Mouse (Mus musculus) brain, adult 2 months (tissue): Measurements from ENCODE around the gene Dpp4.
A peak's percentile ranks its signal among the peaks of the same experiment; 100 is the strongest.

ENCODE experiments used
- DNase-seq: peaks from one replicate; pipeline ENCODE4 v3.0.0; 2011; ENCODE audit warnings: low read depth, low spot score

Gene Dpp4

DNA sequence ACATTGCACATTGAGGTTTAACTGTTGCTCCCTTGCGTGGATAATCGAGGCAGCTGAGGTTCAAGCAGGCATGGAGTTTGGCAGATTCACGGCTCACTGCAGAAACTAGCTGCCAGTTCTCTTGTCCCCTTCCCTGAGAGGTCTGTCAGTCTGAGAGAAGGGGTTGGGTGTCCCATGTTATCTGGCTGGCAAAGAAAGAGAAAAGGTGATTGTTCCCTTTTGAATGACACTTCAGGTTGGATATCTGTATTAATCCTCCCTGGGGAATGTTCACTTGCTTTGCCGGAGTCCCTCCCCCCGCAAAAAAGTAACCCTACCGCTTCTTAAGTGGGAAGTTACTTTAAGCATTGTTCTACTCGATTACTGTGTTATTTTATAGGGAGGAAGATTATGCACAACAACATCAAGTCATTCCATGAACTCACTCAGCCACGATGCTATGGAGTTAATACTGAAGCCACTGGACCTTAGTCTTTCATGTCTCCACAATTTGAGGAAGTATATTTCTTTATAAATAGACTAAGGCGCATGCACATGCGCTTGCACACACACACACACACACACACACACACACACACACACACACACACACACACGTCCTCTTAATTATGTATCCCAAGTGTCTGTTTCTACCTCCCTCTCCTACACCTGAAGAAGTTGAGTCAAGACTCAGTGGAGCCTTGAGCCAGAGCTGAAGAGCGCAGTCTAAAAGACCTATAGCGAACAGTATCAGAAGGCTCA lies at the start of gene Dpp4:
Gene Dpp4 (minus strand): TSS at position 151 of the 741 bp plus-strand sequence.
- DNase-seq: no peak

GRCm38 (mm10) chr2:62460815-62461450 lies 48.9 kb upstream of the Dpp4 start:
- no peak for DNase-seq

- DNase-seq: peak; percentile 47
Observed at GRCm38 (mm10) chr2:62460231-62460710, 48.2 kb upstream of the Dpp4 start.

DNA sequence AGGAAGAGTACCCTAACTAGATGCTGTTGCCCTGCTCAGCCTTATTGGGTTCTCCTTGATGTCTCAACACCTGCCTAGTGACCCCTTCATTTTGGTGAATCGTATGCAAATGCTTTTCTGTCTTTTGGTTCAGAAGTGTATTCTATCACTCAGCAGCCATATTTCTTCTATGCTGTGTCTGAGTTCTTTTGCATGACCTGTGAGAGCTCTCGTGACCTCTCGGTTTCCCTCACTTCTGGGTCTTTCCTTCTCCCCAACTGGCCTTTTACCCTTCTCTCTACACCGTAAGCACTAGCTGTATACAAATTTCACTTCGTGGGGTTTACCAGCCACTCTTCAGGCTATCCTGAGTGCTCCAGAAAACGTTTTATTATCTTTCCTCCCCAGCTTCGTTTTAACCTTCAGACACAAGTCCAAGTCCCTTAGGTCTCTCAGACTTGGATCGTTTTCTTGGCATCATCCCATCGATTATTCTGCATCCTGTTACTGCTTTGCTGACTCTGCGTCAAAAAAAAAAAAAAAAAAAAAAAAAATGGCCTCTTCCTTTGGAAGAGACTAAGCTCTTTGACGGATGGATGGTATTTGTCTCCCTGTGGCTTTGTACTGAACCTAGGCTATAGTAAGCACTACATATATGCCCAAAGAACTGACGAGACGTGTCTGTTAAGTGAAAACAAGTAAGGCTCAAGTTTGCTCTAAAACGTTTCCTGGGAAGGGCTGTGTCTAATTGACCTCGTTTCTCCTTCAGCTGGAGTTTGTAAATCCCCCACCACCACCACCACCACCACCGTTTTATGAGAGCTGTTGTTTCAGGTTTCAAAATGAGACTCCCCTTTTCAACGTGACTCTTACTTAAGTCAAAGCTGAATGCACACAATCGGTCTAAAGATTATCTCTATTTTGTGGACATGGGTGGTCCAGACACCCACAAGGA lies 47.5 kb upstream of the Dpp4 start:
- no peak for DNase-seq

DNA sequence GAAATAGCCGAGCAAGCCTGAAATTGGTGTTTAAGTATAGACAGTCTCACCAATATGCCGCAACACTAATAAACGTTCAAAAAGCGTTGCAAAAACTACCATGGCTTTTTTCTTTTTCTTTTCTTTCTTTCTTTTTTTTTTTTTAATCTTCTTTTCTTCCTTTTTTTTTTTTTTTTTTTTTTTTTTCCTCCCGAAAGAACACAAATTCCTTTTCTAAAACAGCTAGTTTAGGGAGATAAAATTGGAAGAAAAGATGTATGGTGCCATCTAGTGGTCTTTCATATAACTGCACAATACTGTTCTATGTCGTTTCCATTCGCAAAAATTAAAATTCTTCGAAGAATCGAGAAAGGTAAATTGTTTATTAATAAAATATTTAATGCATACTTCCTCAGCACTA lies 46.0 kb upstream of the Dpp4 start:
- peak; percentile 55 for DNase-seq

- peak; percentile 58 for DNase-seq
Observed at GRCm38 (mm10) chr2:62454991-62455390, 43.0 kb upstream of the Dpp4 start.

DNA sequence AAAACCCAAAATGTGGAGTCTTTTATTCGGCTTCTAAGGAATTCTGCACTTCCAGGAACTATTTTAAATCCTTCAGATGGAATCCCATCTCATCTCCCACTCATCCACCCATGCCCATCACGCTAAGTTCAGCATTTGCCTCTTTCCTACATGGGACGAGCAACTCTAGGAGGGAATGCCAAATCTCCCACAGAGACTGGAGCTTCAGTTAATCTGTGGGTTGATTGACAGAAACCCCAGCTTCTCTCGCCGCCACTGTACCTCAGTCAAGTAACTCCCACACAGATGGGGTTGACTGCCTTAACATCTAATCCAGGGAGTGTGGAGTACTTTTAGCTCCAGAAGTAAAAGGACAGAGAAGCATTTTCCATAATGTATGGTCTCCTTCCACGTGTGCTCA lies 42.0 kb upstream of the Dpp4 start:
- DNase-seq: peak; percentile 87

GRCm38 (mm10) chr2:62450364-62450763 lies 38.3 kb upstream of the Dpp4 start:
- DNase-seq: no peak

GRCm38 (mm10) chr2:62449692-62450346 lies 37.8 kb upstream of the Dpp4 start:
- DNase-seq: no peak

- DNase-seq: no peak
Observed at GRCm38 (mm10) chr2:62440802-62441544, 28.9 kb upstream of the Dpp4 start.

- no peak for DNase-seq
Observed at GRCm38 (mm10) chr2:62440083-62440482, 28.1 kb upstream of the Dpp4 start.

DNA sequence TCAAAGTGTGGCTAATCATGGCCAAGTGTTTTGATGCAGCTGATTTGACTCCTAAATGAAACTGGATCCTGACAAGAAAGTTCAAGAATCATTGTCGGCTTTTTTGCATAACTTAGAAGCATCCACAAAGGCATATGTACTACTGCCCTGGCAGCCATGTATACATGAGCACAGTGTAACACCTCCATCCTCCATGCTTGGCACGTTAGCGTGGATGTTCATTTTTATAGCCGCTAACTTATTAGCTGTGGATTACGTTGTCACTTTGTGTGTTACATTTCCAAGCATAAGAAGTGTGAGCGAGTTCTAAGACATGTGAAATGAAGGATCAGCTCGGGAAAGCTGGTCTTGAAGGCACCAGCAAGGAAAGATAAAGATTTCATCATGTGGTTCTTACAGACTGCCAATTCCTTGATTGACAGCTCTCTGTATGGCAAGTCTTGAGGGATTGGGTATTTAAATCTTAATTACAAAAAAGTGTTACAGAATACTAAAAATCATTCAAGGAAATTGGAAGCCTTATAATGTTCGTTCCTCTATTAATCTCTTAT lies 19.3 kb upstream of the Dpp4 start:
- DNase-seq: no peak

- no peak for DNase-seq
Observed at GRCm38 (mm10) chr2:62425941-62426340, 13.9 kb upstream of the Dpp4 start.

DNA sequence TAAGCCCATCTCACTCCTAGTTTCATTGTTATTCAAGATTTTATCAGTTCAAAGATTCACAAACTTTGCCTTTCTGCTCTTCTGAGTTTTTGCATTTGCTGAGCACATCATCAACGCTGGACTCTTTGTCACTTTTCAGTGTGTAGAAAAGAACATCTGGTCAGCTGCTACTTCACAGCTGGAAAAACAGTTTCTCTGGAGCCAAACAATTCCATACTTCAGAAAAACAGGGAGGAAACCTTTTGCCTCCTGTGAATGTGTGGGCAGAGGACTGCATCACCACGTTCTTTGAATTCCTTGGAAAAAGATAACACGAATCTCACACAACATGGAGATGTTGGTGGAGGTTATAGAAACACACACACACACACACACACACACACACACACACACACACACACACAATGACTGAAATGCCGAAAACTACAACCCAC lies 11.3 kb upstream of the Dpp4 start:
- DNase-seq: no peak

GRCm38 (mm10) chr2:62422515-62423342 lies 10.7 kb upstream of the Dpp4 start:
- no peak for DNase-seq

DNA sequence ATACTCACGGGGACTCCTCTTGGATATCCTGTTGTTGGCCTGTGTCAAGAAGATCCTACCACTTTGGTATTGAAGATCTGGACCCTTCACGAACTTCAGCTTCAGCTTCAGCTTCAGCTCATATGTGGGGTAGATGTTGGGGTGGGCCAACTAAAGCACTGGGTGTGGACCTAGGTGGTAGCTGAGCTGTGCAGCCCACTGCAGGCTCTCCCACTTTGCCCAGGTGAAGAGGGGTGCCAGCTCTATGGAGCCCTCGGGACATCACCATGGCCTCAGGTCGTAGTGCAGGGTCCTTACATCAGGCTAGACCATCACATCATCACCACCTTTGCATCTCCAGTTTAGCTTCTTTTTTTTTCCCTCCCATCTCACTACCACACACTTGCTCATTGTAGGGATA lies 9.2 kb upstream of the Dpp4 start:
- DNase-seq: no peak

DNA sequence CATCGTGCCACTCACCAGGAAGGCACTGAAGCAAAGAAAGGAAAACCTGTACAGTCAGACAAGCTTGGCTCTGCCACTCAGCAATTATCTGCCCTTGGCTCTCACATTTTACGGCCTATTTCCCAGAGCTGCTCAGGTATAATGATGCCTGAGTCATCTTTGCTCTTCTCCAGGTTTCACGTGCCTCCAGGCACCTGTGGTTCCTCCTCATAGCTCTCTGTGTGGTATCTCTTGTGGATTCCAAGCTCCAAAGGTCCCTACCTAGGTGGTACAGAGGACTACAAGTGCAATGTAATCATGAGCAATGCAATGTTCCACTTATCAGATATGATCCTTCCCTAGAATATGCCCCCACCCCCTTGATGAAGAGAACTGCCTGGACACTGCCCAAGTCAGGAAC lies 8.0 kb upstream of the Dpp4 start:
- DNase-seq: no peak

GRCm38 (mm10) chr2:62417233-62417632 lies 5.2 kb upstream of the Dpp4 start:
- DNase-seq: no peak

GRCm38 (mm10) chr2:62411211-62412080 lies 585 bp downstream of the Dpp4 start:
- DNase-seq: no peak
